Mouse (Mus musculus): ENCODE results near the gene Tcl1b5. TPM values are rescaled to one million over a fixed set of nuclear protein-coding genes. Genes with fewer than 3 reads are reported as not detected.
"Not testable (repeated sequence)": the region's sequence is repeated elsewhere in the genome, so short reads cannot be mapped to it uniquely, and the experiment has no call there.

Gene Tcl1b5
- polyA plus RNA-seq (2015; fragmentation: Nextera tagmentation; extraction: Ambion mirVana), result not detected in 2 replicates

DNA sequence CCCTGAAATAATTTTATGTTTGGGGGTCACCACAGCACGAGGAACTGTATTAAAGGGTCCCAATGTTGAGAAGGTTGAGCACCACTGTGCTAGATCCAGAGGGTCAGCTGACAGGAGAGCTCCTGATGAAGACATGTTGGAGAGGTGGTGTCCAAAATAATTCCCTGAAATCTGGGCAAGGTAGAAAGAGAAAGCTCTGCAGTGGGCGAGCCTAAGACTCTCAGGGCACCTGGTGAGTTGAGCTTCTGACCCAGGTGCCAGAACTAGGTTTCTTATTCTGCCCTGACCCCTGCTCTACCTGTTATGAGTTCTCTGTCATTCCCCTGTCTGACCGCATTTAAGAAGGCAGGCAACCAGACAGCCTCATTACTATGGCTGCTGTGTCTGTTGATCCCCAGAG lies at the start of gene Tcl1b5:
Tcl1b5 (plus strand) TSS at position 301 of the 400 bp plus-strand sequence.
- not testable (repeated sequence) for H3K9ac ChIP-seq (replicated peaks); ATAC-seq (replicated peaks); H3K9me3 ChIP-seq; H3K4me3 ChIP-seq; H3K4me1 ChIP-seq; H3K27me3 ChIP-seq; H3K36me3 ChIP-seq; H3K27ac ChIP-seq (replicated peaks); H3K4me2 ChIP-seq (replicated peaks)
- WGBS, result 73% methylated on average over 3 of the region's 3 CpGs

DNA sequence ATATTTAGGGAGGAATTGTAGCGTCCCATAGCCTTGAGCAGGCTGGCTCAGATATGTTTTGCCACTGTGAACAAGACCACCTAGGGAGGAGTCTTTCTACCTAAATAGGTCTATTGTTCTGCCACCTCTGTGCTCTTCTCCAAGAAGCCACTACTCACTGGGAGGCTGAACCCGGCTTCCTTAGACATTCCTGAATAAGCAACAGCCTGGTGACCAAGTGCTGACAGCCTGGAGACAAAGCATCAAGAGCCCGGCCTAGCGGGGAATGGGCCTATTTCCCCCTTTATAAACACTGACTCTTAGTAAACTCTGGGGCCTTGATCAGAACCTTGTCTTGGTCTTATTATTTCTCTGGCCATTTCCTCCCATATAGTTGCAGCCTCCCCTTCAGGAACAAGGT lies 49.6 kb upstream of the Tcl1b5 start:
- no peak overlapping the region for H3K27ac ChIP-seq (replicated peaks)
- H3K4me3 ChIP-seq, result no peak overlapping the region
- no peak overlapping the region for H3K4me2 ChIP-seq (replicated peaks)
- H3K9me3 ChIP-seq, result no peaks in the 10 kb centered on the region
- no peaks in the 10 kb centered on the region for H3K4me1 ChIP-seq
- H3K27me3 ChIP-seq, result no peaks in the 10 kb centered on the region
- no peak for ATAC-seq (replicated peaks)
- H3K36me3 ChIP-seq, result no peaks in the 10 kb centered on the region
- 39% methylated on average over 4 of the region's 4 CpGs for WGBS
- no peak overlapping the region for H3K9ac ChIP-seq (replicated peaks)

DNA sequence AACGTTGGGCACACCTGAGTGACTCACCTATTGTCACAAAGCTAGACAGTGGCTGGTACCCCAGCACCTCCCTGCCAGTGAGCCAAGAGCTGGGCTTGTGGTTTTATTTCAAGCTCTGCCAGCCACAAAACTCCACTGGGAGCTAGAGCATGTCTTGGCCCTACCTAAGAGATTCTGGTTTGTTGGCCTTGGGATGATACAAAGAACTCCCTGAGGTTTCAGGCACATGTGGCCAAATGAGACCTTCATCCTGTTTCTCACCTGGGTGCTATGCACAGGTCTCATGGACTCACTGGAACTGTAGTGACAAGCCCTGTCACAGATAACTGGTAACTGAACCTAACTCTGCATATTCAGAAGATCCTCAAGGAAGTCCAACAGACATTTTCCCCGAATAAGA lies 48.5 kb upstream of the Tcl1b5 start:
- Histone ChIP-seq H3K4me2 (replicated peaks) (no peak overlapping the region), H3K4me3 (no peak overlapping the region), H3K36me3 (no peaks in the 10 kb centered on the region), H3K4me1 (no peaks in the 10 kb centered on the region), H3K9ac (replicated peaks) (no peak overlapping the region), H3K27me3 (no peaks in the 10 kb centered on the region), H3K9me3 (no peaks in the 10 kb centered on the region), H3K27ac (replicated peaks) (no peak overlapping the region)
- WGBS, result 92% methylated on average over 2 of the region's 2 CpGs
- ATAC-seq (replicated peaks), result no peak

DNA sequence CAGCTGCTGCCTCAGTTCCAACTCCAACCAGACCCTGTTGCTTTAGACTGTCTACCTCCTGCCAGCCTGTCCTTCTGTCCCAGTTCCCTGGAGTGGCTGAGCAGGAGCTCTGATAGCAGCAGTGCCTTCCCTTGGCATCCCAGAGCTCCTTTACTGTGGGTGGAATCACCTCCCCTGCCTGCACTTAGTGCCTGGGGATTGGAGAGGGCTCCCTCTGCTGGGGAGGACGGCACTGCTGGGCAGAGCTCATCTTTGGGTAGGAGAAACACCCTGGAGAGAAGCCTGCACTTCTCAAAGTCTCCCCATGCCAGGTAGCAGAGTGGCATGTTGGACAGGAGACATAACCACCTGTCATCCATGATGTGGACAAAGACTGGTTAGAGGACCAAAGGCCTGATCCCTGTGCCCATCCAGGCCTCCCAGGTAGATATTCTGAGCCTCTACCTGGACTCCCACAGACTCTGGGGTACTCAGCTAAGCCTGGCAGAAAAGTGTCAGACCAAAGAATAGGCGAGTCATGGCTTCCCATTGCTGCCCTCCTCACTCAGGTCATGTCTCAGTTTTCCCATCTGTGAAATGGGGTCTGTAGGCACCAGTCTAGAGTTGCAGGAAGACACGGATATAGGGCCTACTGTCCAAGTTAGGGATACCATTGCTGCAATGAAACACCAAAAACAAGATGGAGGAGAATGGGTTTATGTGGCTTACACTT lies 46.5 kb upstream of the Tcl1b5 start:
- ATAC-seq (replicated peaks); H3K4me2 ChIP-seq (replicated peaks); H3K27ac ChIP-seq (replicated peaks); H3K36me3 ChIP-seq; H3K4me3 ChIP-seq; H3K4me1 ChIP-seq; H3K9me3 ChIP-seq; H3K27me3 ChIP-seq; H3K9ac ChIP-seq (replicated peaks): not testable (repeated sequence)
- 71% methylated on average over 3 of the region's 3 CpGs for WGBS

DNA sequence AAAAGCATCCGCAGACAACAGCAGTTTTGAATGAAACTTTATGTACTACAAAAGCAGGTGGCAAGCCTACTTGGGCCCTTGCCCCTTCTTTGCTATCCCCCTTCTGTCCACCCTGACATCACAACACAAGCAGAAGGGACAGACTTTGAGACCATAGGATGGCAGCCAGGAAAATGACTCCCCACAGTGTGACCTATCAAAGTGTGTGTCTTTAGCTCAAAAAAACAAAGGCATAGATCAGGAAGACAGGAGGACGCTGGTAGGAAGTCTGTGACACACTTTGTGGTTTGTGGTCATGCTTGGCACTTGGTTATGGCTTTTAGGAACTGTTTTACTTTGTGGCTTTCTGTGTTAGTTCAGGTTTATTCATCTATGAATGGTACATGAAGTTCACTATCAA lies 42.0 kb upstream of the Tcl1b5 start:
- not testable (repeated sequence) for H3K4me1 ChIP-seq; H3K4me3 ChIP-seq; H3K9ac ChIP-seq (replicated peaks); ATAC-seq (replicated peaks); H3K9me3 ChIP-seq; H3K27ac ChIP-seq (replicated peaks); H3K27me3 ChIP-seq; H3K4me2 ChIP-seq (replicated peaks); H3K36me3 ChIP-seq
- whole genome bisulfite sequencing, result 72% methylated on average over 2 of the region's 2 CpGs

DNA sequence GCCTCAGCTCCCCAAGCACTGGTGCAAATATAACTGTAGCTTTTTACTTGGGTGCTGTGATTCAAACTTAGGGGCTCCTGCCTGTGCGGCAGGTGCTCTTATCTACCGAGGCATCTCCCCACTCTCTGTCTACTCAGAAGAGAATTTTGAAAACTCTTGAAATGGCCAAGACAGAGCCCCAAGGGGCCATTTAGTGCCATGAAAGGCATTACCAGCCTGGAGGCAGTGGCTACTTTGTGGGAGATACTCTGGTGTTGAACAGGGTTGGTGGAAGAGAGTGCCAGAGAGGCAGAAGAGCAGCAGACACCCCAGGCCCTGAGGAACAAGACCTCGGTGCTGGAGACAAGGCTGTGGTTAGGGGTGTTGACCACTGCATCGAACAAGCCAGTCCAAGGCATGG lies 41.3 kb upstream of the Tcl1b5 start:
- H3K27me3 ChIP-seq; H3K9me3 ChIP-seq; H3K9ac ChIP-seq (replicated peaks); H3K36me3 ChIP-seq; ATAC-seq (replicated peaks); H3K4me1 ChIP-seq; H3K4me3 ChIP-seq; H3K27ac ChIP-seq (replicated peaks); H3K4me2 ChIP-seq (replicated peaks): not testable (repeated sequence)
- WGBS, result 87% methylated on average over 4 of the region's 4 CpGs

DNA sequence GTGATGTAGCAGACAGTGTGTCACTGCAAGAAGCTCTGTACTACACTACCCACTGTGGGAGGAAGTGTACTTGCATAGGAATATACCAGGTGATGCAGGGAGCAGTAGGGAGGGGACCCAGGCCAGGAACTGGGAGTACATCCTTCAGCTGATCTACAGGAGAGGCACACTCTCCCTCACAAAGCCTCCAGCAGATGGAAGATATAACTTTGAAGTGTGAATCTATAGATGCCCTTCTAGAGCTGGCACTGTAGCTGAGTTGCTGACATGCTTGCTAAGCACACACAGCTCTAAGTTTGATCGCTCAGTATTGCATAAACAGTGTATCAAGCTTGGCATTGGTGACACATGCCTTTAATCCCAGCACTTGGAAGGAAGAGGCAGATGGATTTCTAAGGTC lies 38.4 kb upstream of the Tcl1b5 start:
- not testable (repeated sequence) for H3K9me3 ChIP-seq; ATAC-seq (replicated peaks); H3K9ac ChIP-seq (replicated peaks); H3K4me2 ChIP-seq (replicated peaks); H3K4me1 ChIP-seq; H3K36me3 ChIP-seq; H3K27ac ChIP-seq (replicated peaks); H3K27me3 ChIP-seq; H3K4me3 ChIP-seq
- WGBS, result 85% methylated on average over 1 of the region's 1 CpGs

DNA sequence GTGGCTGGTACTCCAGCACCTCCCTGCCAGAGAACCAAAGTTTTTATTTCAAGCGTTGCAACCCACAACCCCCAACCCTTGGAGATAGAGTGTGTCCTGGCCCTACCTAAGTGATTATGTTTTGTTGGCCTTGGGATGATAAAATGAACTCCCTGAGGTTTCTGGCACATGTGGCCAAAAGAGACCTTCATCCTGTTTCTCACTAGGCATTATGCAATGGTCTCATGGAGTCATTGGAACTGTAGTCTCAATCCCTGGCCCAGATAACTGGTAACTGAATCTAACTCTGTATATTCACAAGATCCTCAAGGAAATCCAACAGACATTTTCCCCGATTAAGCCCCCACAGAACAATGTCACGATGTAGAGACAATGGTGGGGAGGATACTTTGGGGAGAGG lies 33.0 kb upstream of the Tcl1b5 start:
- Histone ChIP-seq H3K4me3 (no peak overlapping the region), H3K36me3 (no peaks in the 10 kb centered on the region), H3K4me2 (replicated peaks) (no peak overlapping the region), H3K27ac (replicated peaks) (no peak overlapping the region), H3K9ac (replicated peaks) (no peak overlapping the region), H3K9me3 (no peaks in the 10 kb centered on the region), H3K27me3 (no peaks in the 10 kb centered on the region), H3K4me1 (no peaks in the 10 kb centered on the region)
- no peak for ATAC-seq (replicated peaks)
- 96% methylated on average over 3 of the region's 3 CpGs for WGBS

DNA sequence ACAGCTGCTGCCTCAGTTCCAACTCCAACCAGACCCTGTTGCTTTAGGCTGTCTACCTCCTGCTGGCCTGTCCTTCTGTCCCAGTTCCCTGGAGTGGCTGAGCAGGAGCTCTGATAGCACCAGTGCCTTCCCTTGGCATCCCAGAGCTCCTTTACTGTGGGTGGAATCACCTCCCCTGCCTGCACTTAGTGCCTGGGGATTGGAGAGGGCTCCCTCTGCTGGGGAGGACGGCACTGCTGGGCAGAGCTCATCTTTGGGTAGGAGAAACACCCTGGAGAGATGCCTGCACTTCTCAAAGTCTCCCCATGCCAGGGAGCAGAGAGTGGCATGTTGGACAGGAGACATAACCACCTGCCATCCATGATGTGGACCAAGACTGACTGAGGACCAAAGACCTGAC lies 31.2 kb upstream of the Tcl1b5 start:
- not testable (repeated sequence) for H3K4me2 ChIP-seq (replicated peaks); H3K27me3 ChIP-seq; H3K9ac ChIP-seq (replicated peaks); H3K9me3 ChIP-seq; H3K4me3 ChIP-seq; ATAC-seq (replicated peaks); H3K27ac ChIP-seq (replicated peaks); H3K36me3 ChIP-seq; H3K4me1 ChIP-seq
- WGBS, result 64% methylated on average over 1 of the region's 1 CpGs

DNA sequence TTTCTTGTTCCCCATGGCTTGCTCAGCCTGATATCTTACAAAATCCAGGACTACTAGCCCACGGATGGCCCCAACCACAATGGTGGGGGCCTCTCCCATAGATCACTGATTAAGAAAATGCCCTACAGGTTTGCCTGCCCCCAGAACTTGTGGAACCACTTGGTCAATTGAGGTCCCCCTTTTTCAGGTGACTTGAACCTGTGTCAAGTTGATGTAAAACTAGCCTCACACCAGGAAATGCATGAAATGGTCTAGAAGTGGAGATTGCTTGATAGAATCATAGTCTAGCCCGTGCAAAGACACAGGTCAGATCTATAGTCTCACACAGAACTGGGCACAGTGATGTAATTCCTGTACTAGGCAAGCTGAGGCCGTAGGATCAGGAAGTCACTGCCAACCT lies 30.4 kb upstream of the Tcl1b5 start, which contains the start of gene Tcl1b2:
Tcl1b2 (plus strand) TSS at position 301 of the 400 bp plus-strand sequence.
- Histone ChIP-seq H3K4me3 (no peak within 1 kb of the TSS), H3K9me3 (no peaks in the 10 kb centered on the region), H3K4me2 (replicated peaks) (no peak within 1 kb of the TSS), H3K36me3 (no peaks in the 10 kb centered on the region), H3K9ac (replicated peaks) (no peak within 1 kb of the TSS), H3K27me3 (no peaks in the 10 kb centered on the region), H3K4me1 (no peaks in the 10 kb centered on the region), H3K27ac (replicated peaks) (no peak within 1 kb of the TSS)
- no peak for ATAC-seq (replicated peaks)
- WGBS, result 82% methylated on average over 3 of the region's 3 CpGs

DNA sequence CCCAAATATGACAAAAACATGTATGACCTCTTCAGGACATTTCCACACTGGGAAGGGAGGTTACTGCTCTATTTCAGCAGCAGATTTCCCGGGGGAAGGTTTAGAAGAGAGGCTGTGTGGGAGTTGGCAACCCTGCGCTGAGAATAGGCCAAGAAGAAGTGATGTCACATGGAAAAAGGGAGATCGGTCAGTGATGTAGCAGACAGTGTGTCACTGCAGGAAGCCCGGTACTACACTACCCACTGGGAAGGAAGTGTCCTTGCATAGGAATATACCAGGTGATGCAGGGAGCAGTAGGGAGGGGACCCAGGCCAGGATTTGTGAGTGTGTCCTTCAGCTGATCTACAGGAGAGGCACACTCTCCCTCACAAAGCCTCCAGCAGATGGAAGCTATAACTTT lies 20.9 kb upstream of the Tcl1b5 start:
- not testable (repeated sequence) for H3K4me1 ChIP-seq; H3K27me3 ChIP-seq; ATAC-seq (replicated peaks); H3K9me3 ChIP-seq; H3K36me3 ChIP-seq; H3K9ac ChIP-seq (replicated peaks); H3K27ac ChIP-seq (replicated peaks); H3K4me2 ChIP-seq (replicated peaks); H3K4me3 ChIP-seq
- 80% methylated on average over 4 of the region's 4 CpGs for WGBS

DNA sequence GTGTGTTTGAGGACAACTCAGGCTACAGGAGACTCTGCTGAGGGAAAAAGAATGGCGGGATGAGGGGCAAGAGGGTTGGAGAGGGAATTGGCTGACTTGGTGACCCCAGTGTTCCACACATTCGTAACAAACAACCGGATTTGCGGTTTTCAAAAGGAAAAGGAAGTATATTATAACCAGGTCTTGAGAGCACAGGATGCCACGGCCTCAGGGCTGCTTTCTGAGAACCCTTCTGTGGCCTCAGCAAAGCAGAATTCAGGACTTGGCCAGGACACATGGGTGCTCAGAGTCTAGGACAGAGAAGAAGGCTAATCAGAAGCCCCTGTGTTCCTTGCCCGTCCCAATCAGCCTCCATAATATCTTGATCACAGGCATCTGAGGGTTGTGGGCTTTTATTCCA lies 17.3 kb upstream of the Tcl1b5 start:
- no peaks in the 10 kb centered on the region for H3K9me3 ChIP-seq
- H3K4me3 ChIP-seq, result no peak overlapping the region
- 83% methylated on average over 6 of the region's 6 CpGs for WGBS
- no peaks in the 10 kb centered on the region for H3K4me1 ChIP-seq
- H3K27me3 ChIP-seq, result no peaks in the 10 kb centered on the region
- no peak for ATAC-seq (replicated peaks)
- no peak overlapping the region for H3K4me2 ChIP-seq (replicated peaks)
- no peak overlapping the region for H3K27ac ChIP-seq (replicated peaks)
- H3K36me3 ChIP-seq, result no peaks in the 10 kb centered on the region
- no peak overlapping the region for H3K9ac ChIP-seq (replicated peaks)

DNA sequence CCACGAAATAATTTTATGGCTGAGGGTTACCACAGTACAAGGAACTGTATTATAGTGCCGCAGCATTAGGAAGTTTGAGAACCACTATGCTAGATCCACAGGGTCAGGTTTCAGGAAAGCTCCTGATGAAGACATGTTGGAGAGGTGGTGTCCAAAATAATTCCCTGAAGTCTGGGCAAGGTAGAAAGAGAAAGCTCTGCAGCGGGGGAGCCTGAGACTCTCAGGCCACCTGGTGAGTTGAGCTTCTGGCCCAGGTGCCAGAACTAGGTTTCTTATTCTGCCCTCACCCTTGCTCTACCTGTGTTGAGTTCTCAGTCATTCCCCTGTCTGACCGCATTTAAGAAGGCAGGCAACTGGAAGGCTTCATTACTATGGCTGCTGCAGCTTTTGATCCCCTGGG lies 16.8 kb upstream of the Tcl1b5 start, which contains the start of gene Tcl1b1:
Tcl1b1 (plus strand) TSS at position 301 of the 400 bp plus-strand sequence.
- no peaks in the 10 kb centered on the region for H3K27me3 ChIP-seq
- ATAC-seq (replicated peaks), result no peak
- H3K4me2 ChIP-seq (replicated peaks), result no peak within 1 kb of the TSS
- H3K9me3 ChIP-seq, result no peaks in the 10 kb centered on the region
- H3K4me3 ChIP-seq, result no peak within 1 kb of the TSS
- H3K9ac ChIP-seq (replicated peaks), result no peak within 1 kb of the TSS
- H3K36me3 ChIP-seq, result no peaks in the 10 kb centered on the region
- 84% methylated on average over 4 of the region's 4 CpGs for WGBS
- H3K4me1 ChIP-seq, result no peaks in the 10 kb centered on the region
- H3K27ac ChIP-seq (replicated peaks), result no peak within 1 kb of the TSS

All from forebrain, embryonic 15.5 days (tissue).